Mouse (Mus musculus): Measurements from ENCODE around the gene Cep112. TPM values are rescaled to one million over a fixed set of nuclear protein-coding genes. Genes with fewer than 3 reads are reported as not detected.
A peak's percentile ranks its signal among the peaks of the same experiment; 100 is the strongest.

Cep112 gene
- polyA plus RNA-seq, 2 experiments: 0.76 to 1.7 TPM

- no peaks in the 10 kb centered on the region for H3K36me3 ChIP-seq (replicated peaks; ENCODE audit: control insufficient read depth, insufficient read depth, low read depth)
- no peak for TF ChIP-seq EP300 (IDR thresholded peaks at IDR 0.05; ENCODE audit: low read depth)
- TF ChIP-seq CTCF (IDR thresholded peaks at IDR 0.05; ENCODE audit: low read depth): no peak
- ATAC-seq (ENCODE audit: insufficient read depth) (no peak), DNase-seq (ENCODE audit: low read depth in 3 of 3, low spot score in 3 of 3) (no peak)
- 47% methylated on average over 2 of the region's 2 CpGs for WGBS (ENCODE audit: insufficient replicate concordance)
- no peaks in the 10 kb centered on the region for H3K9me3 ChIP-seq (ENCODE audit: control insufficient read depth, low read length)
- H3K27me3 ChIP-seq (ENCODE audit: control insufficient read depth, insufficient read depth, low read length): peaks cover 7% of the 10 kb centered on the region
- no peak overlapping the region for H3K27ac ChIP-seq
- H3K4me3 ChIP-seq (ENCODE audit: insufficient read depth in 1 of 2, low read depth in 2 of 2, low read length in 2 of 2): no peak overlapping the region
- no peak overlapping the region for H3K4me2 ChIP-seq (ENCODE audit: low read depth)
- H3K9ac ChIP-seq (replicated peaks): no peak overlapping the region
- no peaks in the 10 kb centered on the region for H3K4me1 ChIP-seq (replicated peaks; ENCODE audit: control insufficient read depth in 2 of 2, insufficient read depth in 2 of 2, low read length in 1 of 2)
Observed at GRCm38 (mm10) chr11:108429076-108429475, 4.1 kb downstream of the Cep112 start.

DNA sequence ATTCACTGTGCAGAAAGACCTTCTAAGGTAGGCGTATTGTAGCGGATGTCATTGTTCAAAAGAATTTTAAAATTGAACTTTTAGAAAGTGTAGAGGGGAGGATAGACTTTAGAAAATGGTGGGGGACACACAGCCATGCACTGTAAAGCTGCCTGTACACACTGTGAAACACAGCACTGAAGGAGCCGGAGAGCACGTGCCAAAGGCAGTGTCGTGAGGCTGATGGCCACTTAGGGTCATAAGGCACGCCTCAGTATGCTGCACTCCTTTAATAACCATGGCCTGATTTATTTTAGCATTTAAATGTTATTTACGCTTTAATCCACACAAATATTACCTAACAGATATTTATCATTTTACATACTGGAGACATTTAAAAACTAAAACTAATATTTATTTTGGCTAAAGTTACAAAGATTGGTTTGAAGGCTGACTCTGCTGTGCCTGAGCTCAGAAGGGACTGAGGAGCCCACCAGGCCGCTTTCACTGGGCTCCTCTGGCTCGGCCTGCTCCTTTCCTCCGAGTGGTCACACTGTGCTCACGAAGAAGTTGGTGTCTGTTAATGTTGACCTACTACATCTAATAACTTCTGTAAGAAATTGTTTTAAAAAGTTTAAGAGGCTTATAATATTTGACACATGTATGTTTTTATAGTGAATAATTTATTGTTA is 19.0 kb downstream of the Cep112 start:
- no peak overlapping the region for H3K4me2 ChIP-seq (ENCODE audit: low read depth)
- no peaks in the 10 kb centered on the region for H3K9me3 ChIP-seq (ENCODE audit: control insufficient read depth, low read length)
- TF ChIP-seq CTCF (IDR thresholded peaks at IDR 0.05; ENCODE audit: low read depth) (no peak), EP300 (IDR thresholded peaks at IDR 0.05; ENCODE audit: low read depth) (no peak)
- H3K4me1 ChIP-seq (replicated peaks; ENCODE audit: control insufficient read depth in 2 of 2, insufficient read depth in 2 of 2, low read length in 1 of 2): no peaks in the 10 kb centered on the region
- H3K36me3 ChIP-seq (replicated peaks; ENCODE audit: control insufficient read depth, insufficient read depth, low read depth): no peaks in the 10 kb centered on the region
- H3K4me3 ChIP-seq (ENCODE audit: insufficient read depth in 1 of 2, low read depth in 2 of 2, low read length in 2 of 2): no peak overlapping the region
- ATAC-seq (ENCODE audit: insufficient read depth) (no peak), DNase-seq (ENCODE audit: low read depth in 3 of 3, low spot score in 3 of 3) (no peak)
- H3K27me3 ChIP-seq (ENCODE audit: control insufficient read depth, insufficient read depth, low read length): no peaks in the 10 kb centered on the region
- 76% methylated on average over 11 of the region's 11 CpGs for WGBS (ENCODE audit: insufficient replicate concordance)
- H3K9ac ChIP-seq (replicated peaks): no peak overlapping the region
- no peak overlapping the region for H3K27ac ChIP-seq

GRCm38 (mm10) chr11:108447148-108447547 is 22.2 kb downstream of the Cep112 start:
- Histone ChIP-seq H3K9ac (replicated peaks) (no peak overlapping the region), H3K36me3 (replicated peaks; ENCODE audit: control insufficient read depth, insufficient read depth, low read depth) (no peaks in the 10 kb centered on the region), H3K4me3 (ENCODE audit: insufficient read depth in 1 of 2, low read depth in 2 of 2, low read length in 2 of 2) (no peak overlapping the region), H3K9me3 (ENCODE audit: control insufficient read depth, low read length) (no peaks in the 10 kb centered on the region), H3K27me3 (ENCODE audit: control insufficient read depth, insufficient read depth, low read length) (no peaks in the 10 kb centered on the region), H3K4me1 (replicated peaks; ENCODE audit: control insufficient read depth in 2 of 2, insufficient read depth in 2 of 2, low read length in 1 of 2) (no peaks in the 10 kb centered on the region), H3K4me2 (ENCODE audit: low read depth) (no peak overlapping the region), H3K27ac (no peak overlapping the region)
- ATAC-seq (ENCODE audit: insufficient read depth) (no peak), DNase-seq (ENCODE audit: low read depth in 3 of 3, low spot score in 3 of 3) (no peak)
- peak; percentile 43; the same call in 1 of the 2 replicates for TF ChIP-seq CTCF (IDR thresholded peaks at IDR 0.05; ENCODE audit: low read depth)
- TF ChIP-seq EP300 (IDR thresholded peaks at IDR 0.05; ENCODE audit: low read depth): no peak

DNA sequence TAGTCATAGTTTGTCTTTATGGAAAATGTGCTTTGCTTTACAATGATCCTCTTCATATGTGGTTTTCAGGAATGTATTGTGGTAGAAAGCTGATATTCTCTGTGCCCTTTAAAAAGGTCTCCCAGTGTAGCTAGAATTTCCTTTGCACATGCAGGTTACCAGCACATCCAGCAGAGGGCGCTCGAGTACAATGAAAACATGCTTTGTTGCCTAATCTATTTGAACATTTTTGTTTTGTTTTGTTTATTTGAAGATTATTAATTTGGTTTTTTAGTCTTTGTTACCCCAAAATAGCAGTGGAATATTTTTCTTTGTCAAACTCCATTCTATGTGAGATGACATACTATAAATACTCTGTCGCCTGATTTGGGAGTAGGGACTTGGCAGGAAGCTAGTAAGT is 24.8 kb downstream of the Cep112 start:
- no peaks in the 10 kb centered on the region for H3K4me1 ChIP-seq (replicated peaks; ENCODE audit: control insufficient read depth in 2 of 2, insufficient read depth in 2 of 2, low read length in 1 of 2)
- H3K27ac ChIP-seq: no peak overlapping the region
- ATAC-seq (ENCODE audit: insufficient read depth): no peak
- H3K36me3 ChIP-seq (replicated peaks; ENCODE audit: control insufficient read depth, insufficient read depth, low read depth): no peaks in the 10 kb centered on the region
- WGBS (ENCODE audit: insufficient replicate concordance): 26% methylated on average over 3 of the region's 3 CpGs
- no peaks in the 10 kb centered on the region for H3K27me3 ChIP-seq (ENCODE audit: control insufficient read depth, insufficient read depth, low read length)
- no peak overlapping the region for H3K4me2 ChIP-seq (ENCODE audit: low read depth)
- DNase-seq (ENCODE audit: low read depth in 3 of 3, low spot score in 3 of 3): peak; percentile 19 to 47 (median 30)
- no peak for TF ChIP-seq EP300 (IDR thresholded peaks at IDR 0.05; ENCODE audit: low read depth)
- peak; percentile 79 for TF ChIP-seq CTCF (IDR thresholded peaks at IDR 0.05; ENCODE audit: low read depth)
- no peak overlapping the region for H3K4me3 ChIP-seq (ENCODE audit: insufficient read depth in 1 of 2, low read depth in 2 of 2, low read length in 2 of 2)
- no peak overlapping the region for H3K9ac ChIP-seq (replicated peaks)
- no peaks in the 10 kb centered on the region for H3K9me3 ChIP-seq (ENCODE audit: control insufficient read depth, low read length)

DNA sequence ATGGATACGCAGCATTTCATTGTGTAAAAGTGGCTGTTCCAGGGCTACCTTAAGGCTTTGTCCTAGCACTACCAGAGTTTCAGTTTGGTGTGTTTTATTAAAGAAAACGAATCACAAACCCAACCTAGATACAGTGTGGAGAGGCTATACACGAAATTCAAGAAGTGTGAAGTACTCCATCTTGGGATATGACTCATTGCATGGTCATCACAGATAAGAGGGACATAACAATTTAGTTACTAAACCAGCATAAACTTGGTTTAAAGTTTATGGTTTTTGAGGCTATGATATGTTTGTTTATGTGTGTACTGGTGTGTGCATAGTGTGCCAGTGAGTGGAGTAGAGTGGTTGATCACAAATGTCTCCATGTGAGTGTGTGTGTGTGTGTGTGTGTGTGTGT is 34.6 kb downstream of the Cep112 start:
- DNase-seq (ENCODE audit: low read depth in 3 of 3, low spot score in 3 of 3): no peak
- 34% methylated on average over 3 of the region's 3 CpGs for WGBS (ENCODE audit: insufficient replicate concordance)

More for the DNA sequence above, 34.6 kb downstream of the Cep112 start:
- H3K4me2 ChIP-seq (ENCODE audit: low read depth): no peak overlapping the region
- H3K9ac ChIP-seq (replicated peaks): no peak overlapping the region
- no peak overlapping the region for H3K4me3 ChIP-seq (ENCODE audit: insufficient read depth in 1 of 2, low read depth in 2 of 2, low read length in 2 of 2)
- no peak for ATAC-seq (ENCODE audit: insufficient read depth)
- TF ChIP-seq EP300 (IDR thresholded peaks at IDR 0.05; ENCODE audit: low read depth) (no peak), CTCF (IDR thresholded peaks at IDR 0.05; ENCODE audit: low read depth) (no peak)
- H3K4me1 ChIP-seq (replicated peaks; ENCODE audit: control insufficient read depth in 2 of 2, insufficient read depth in 2 of 2, low read length in 1 of 2): no peaks in the 10 kb centered on the region
- H3K9me3 ChIP-seq (ENCODE audit: control insufficient read depth, low read length): no peaks in the 10 kb centered on the region
- no peaks in the 10 kb centered on the region for H3K27me3 ChIP-seq (ENCODE audit: control insufficient read depth, insufficient read depth, low read length)
- H3K27ac ChIP-seq: no peak overlapping the region
- no peaks in the 10 kb centered on the region for H3K36me3 ChIP-seq (replicated peaks; ENCODE audit: control insufficient read depth, insufficient read depth, low read depth)

All from liver, embryonic 14.5 days (tissue).